ENCODE assay signal across 18 mouse cellular contexts in the genomic region with DNA sequence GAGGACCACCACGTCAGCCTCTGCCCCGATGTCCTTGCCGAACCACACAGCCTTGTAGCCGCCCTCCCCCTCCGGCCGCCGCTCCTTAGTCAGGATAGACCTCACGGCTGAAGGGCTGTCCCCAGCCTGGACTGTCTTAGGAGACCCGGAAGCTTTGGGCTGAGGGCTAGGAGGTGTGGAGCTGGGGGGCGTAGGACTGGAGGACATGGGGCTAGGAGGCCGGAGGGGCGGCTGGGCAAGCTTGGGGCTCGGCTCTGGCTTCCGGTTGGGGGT. TPM values are rescaled to one million over a fixed set of nuclear protein-coding genes. Genes with fewer than 3 reads are reported as not detected.
DNase-seq lines count a peak whose midpoint lies in the region; ATAC-seq and TF ChIP-seq lines count a peak whose summit lies in the region.
"Had no signal": no experiment of that assay in that cellular context is flagged by ENCODE, and none has a peak within 500 bp of the region (broad histone marks: within the 10 kb centered on the region; RNA-seq: fewer than 3 reads in every experiment).

No protein-coding gene starts in this region.

- H3K4me1 ChIP-seq in lung, embryonic 14.5 days (ENCODE audit: insufficient read depth), result no peaks in the 10 kb centered on the region
- H3K4me1 ChIP-seq in brown adipose tissue, adult 24 weeks (ENCODE audit: control insufficient read depth, insufficient read depth, insufficient read length, low read length), result 0 out of 2 replicates have a peak, but pooled peaks cover 2% of the 10 kb centered on the region

- TF ChIP-seq CTCF in lung, embryonic 14.5 days (IDR thresholded peaks at IDR 0.05; ENCODE audit: low read depth), result no peak

- peak; percentile 92 for DNase-seq in heart, adult 11 months
- DNase-seq in heart, adult 18-20 months, result no peak
- DNase-seq in lung, embryonic 14.5 days, result no peak
- DNase-seq in lung, adult 18-20 months, result no peak
- DNase-seq in cerebellum, adult 18-20 months, result no peak
- DNase-seq in spleen, postnatal 36 days (ENCODE audit: low spot score in 2 of 2), result no peak
- DNase-seq: adrenal gland, postnatal 10 days; B cell, adult 2 months; cerebellum, postnatal 10 days; layer of hippocampus, adult 9-11 months; left cerebral cortex, postnatal 4 days; midbrain, embryonic 14.5 days had no signal

- H3K79me2 ChIP-seq in macrophage (ENCODE audit: inconsistent target), result peaks cover 21% of the 10 kb centered on the region; the same call in 1 of the 2 replicates

- H3K27ac ChIP-seq in lung, embryonic 14.5 days (ENCODE audit: low read depth), result no peak overlapping the region
- H3K27ac ChIP-seq in brown adipose tissue, adult 24 weeks (replicated peaks; ENCODE audit: low read depth, low read length), result peak overlapping the region; percentile 45; the same call in 1 of the 2 replicates
- peak overlapping the region; percentile 75 for H3K27ac ChIP-seq in macrophage
- H3K27ac ChIP-seq: kidney, embryonic 15.5 days; neural tube, embryonic 13.5 days had no signal

- 66% methylated on average over 14 of the region's 14 CpGs for WGBS in lung, embryonic 14.5 days
- 44% methylated on average over 14 of the region's 14 CpGs for WGBS in macrophage (ENCODE audit: missing documents)

- H3K36me3 ChIP-seq in lung, embryonic 14.5 days (ENCODE audit: insufficient read depth), result peaks cover 3% of the 10 kb centered on the region; the same call in 1 of the 2 replicates
- H3K36me3 ChIP-seq in macrophage (ENCODE audit: inconsistent target), result peaks cover 1% of the 10 kb centered on the region

- H3K27me3 ChIP-seq in lung, embryonic 14.5 days (ENCODE audit: insufficient read depth, low read length), result no peaks in the 10 kb centered on the region
- H3K27me3 ChIP-seq: kidney, embryonic 15.5 days; neural tube, embryonic 13.5 days; Patski had no signal

- H3K4me3 ChIP-seq in lung, embryonic 14.5 days (ENCODE audit: low read depth, low read length), result no peak overlapping the region
- H3K4me3 ChIP-seq in brown adipose tissue, adult 24 weeks (ENCODE audit: insufficient read depth, low read depth, low read length), result peak overlapping the region; percentile 36; the same call in 1 of the 2 replicates
- no peak overlapping the region; the same call in 1 of the 2 replicates for H3K4me3 ChIP-seq in macrophage (ENCODE audit: inconsistent target)
- H3K4me3 ChIP-seq: kidney, embryonic 15.5 days; neural tube, embryonic 13.5 days had no signal

- H3K9ac ChIP-seq in lung, embryonic 14.5 days, result no peak overlapping the region
- H3K9ac ChIP-seq: kidney, embryonic 15.5 days; neural tube, embryonic 13.5 days had no signal

- peak overlapping the region; percentile 31; the same call in 1 of the 2 replicates for H3K4me2 ChIP-seq in lung, embryonic 14.5 days
- H3K4me2 ChIP-seq: kidney, embryonic 15.5 days; neural tube, embryonic 13.5 days had no signal

- H3K9me3 ChIP-seq in lung, embryonic 14.5 days (ENCODE audit: low read depth, low read length), result no peaks in the 10 kb centered on the region
- H3K9me3 ChIP-seq: kidney, embryonic 15.5 days; neural tube, embryonic 13.5 days had no signal

- no peak for ATAC-seq in lung, embryonic 14.5 days (ENCODE audit: insufficient read depth)
- ATAC-seq: Patski had no signal

RNA-seq across cellular contexts. Expression of a gene that starts 2.9 kb away (rescaled TPM):
- total RNA-seq in heart, adult 18-20 months (2021), result 1 to 10 TPM; 2.3 to 3.1 TPM
- polyA plus RNA-seq in lung, embryonic 14.5 days (2014; fragmentation: Nextera tagmentation; extraction: Ambion mirVana), result 1.0 and 1.9 TPM in 2 replicates
- 3.3 and 5.5 TPM in 2 replicates for polyA plus RNA-seq in brown adipose tissue, adult 24 weeks (2012; ENCODE audit: insufficient read depth, insufficient read length, missing spikeins)
- 1,000 to 10,000 TPM in 12 of 26 experiments, 100 to 1,000 TPM in 13, 10 to 100 TPM in 1; 97.8 to 1,739 (median 915) TPM for total RNA-seq in macrophage (2018; cell fraction: chromatin; rRNA removed)
- total RNA-seq in macrophage (2018; cell fraction: cytosol; rRNA removed), result 1,000 to 10,000 TPM in 13 of 26 experiments, 100 to 1,000 TPM in 13; 154 to 2,965 (median 1,096) TPM
- total RNA-seq in macrophage (2018; cell fraction: nucleus; rRNA removed), result 1,000 to 10,000 TPM in 13 of 26 experiments, 100 to 1,000 TPM in 13; 137 to 2,582 (median 962) TPM
- polyA plus RNA-seq in macrophage (2018), result 119 to 344 TPM (median 190 TPM) in 3 replicates

RNA-seq across cellular contexts. Expression of a gene that starts 7.4 kb away (rescaled TPM):
- not detected for total RNA-seq in heart, adult 18-20 months (2021)
- polyA plus RNA-seq in lung, embryonic 14.5 days (2014; fragmentation: Nextera tagmentation; extraction: Ambion mirVana), result not detected in 2 replicates
- polyA plus RNA-seq in brown adipose tissue, adult 24 weeks (2012; ENCODE audit: insufficient read depth, insufficient read length, missing spikeins), result not detected in 2 replicates
- total RNA-seq in macrophage (2018; cell fraction: chromatin; rRNA removed), result not detected
- total RNA-seq in macrophage (2018; cell fraction: cytosol; rRNA removed), result not detected
- not detected for total RNA-seq in macrophage (2018; cell fraction: nucleus; rRNA removed)
- polyA plus RNA-seq in macrophage (2018), result not detected in 3 replicates
- total RNA-seq: hematopoietic stem cell, adult 5-6 weeks; left cerebral cortex, postnatal 4 days had no signal
- polyA plus RNA-seq: midbrain, embryonic 14.5 days; neural tube, embryonic 13.5 days; Patski had no signal

RNA-seq across cellular contexts. Expression of a gene that starts 9.7 kb away (rescaled TPM):
- total RNA-seq in heart, adult 18-20 months (2021), result not detected
- 2.2 and 5.1 TPM in 2 replicates for polyA plus RNA-seq in lung, embryonic 14.5 days (2014; fragmentation: Nextera tagmentation; extraction: Ambion mirVana)
- polyA plus RNA-seq in brown adipose tissue, adult 24 weeks (2012; ENCODE audit: insufficient read depth, insufficient read length, missing spikeins), result not detected in 2 replicates
- not detected for total RNA-seq in macrophage (2018; cell fraction: chromatin; rRNA removed)
- total RNA-seq in macrophage (2018; cell fraction: cytosol; rRNA removed), result 1 to 10 TPM in 3 of 26 experiments, under 1 TPM in 8, not detected in 15; 0.40 to 1.1 (median 0.77) TPM
- total RNA-seq in macrophage (2018; cell fraction: nucleus; rRNA removed), result 1 to 10 TPM in 2 of 26 experiments, not detected in 24; 1.4 to 2.1 TPM
- polyA plus RNA-seq in macrophage (2018), result not detected in 3 replicates
- total RNA-seq: hematopoietic stem cell, adult 5-6 weeks had no signal
- polyA plus RNA-seq: Patski had no signal

RNA-seq across cellular contexts. Expression of a gene that starts 22.6 kb away (rescaled TPM):
- not detected for total RNA-seq in heart, adult 18-20 months (2021)
- polyA plus RNA-seq in lung, embryonic 14.5 days (2014; fragmentation: Nextera tagmentation; extraction: Ambion mirVana), result 1.0 and 1.4 TPM in 2 replicates
- not detected in 2 replicates for polyA plus RNA-seq in brown adipose tissue, adult 24 weeks (2012; ENCODE audit: insufficient read depth, insufficient read length, missing spikeins)
- total RNA-seq in macrophage (2018; cell fraction: chromatin; rRNA removed), result under 1 TPM in 3 of 26 experiments, not detected in 23; 0.33 to 0.95 (median 0.34) TPM
- under 1 TPM in 13 of 26 experiments, not detected in 13; 0.10 to 0.96 (median 0.30) TPM for total RNA-seq in macrophage (2018; cell fraction: cytosol; rRNA removed)
- 1 to 10 TPM in 1 of 26 experiments, under 1 TPM in 9, not detected in 16; 0.39 to 1.3 (median 0.58) TPM for total RNA-seq in macrophage (2018; cell fraction: nucleus; rRNA removed)
- 0.09 TPM in 1 of 3 replicates, not detected in the others for polyA plus RNA-seq in macrophage (2018)
- total RNA-seq: hematopoietic stem cell, adult 5-6 weeks had no signal
- polyA plus RNA-seq: Patski had no signal

RNA-seq across cellular contexts. Expression of a gene that starts 40.6 kb away (rescaled TPM):
- total RNA-seq in heart, adult 18-20 months (2021), result 10 to 100 TPM; 33.7 to 34.8 TPM
- polyA plus RNA-seq in lung, embryonic 14.5 days (2014; fragmentation: Nextera tagmentation; extraction: Ambion mirVana), result 80.7 and 85.4 TPM in 2 replicates
- 17.0 and 22.5 TPM in 2 replicates for polyA plus RNA-seq in brown adipose tissue, adult 24 weeks (2012; ENCODE audit: insufficient read depth, insufficient read length, missing spikeins)
- 100 to 1,000 TPM in 25 of 26 experiments, 10 to 100 TPM in 1; 97.8 to 209 (median 159) TPM for total RNA-seq in macrophage (2018; cell fraction: chromatin; rRNA removed)
- 10 to 100 TPM; 30.1 to 57.3 (median 44.3) TPM for total RNA-seq in macrophage (2018; cell fraction: cytosol; rRNA removed)
- 100 to 1,000 TPM in 16 of 26 experiments, 10 to 100 TPM in 10; 80.5 to 153 (median 109) TPM for total RNA-seq in macrophage (2018; cell fraction: nucleus; rRNA removed)
- 36.7 to 44.4 TPM (median 42.6 TPM) in 3 replicates for polyA plus RNA-seq in macrophage (2018)

Comparison
In these comparisons a context has a peak if more than half of its experiments do, and no peak if none do; other contexts are left out.
1. RNA of a gene that starts 2.9 kb away (polyA plus RNA-seq): 119 to 344 TPM in macrophage; 3.3 to 5.5 TPM in brown adipose tissue, adult 24 weeks and 1.0 to 1.9 TPM in lung, embryonic 14.5 days; every median in the first group is over 10 times any median in the second.